Mouse (Mus musculus) activated CD4-positive, CD25-positive, alpha-beta regulatory T cell, adult 4 months (primary cell): ENCODE results near the gene Tmem100. TPM values are rescaled to one million over a fixed set of nuclear protein-coding genes. Genes with fewer than 3 reads are reported as not detected.

Source experiments
- ATAC-seq: one replicate; pipeline ENCODE4 v1.8.0; 2017
- polyA plus RNA-seq, 2 experiments: library from polyadenylated mRNA; unstranded; fragments of 100-300 nt; shearing (Covaris generic); gene quantifications; one replicate each; pipeline ENCODE4 v1.2.1; 2017

The Tmem100 gene
- polyA plus RNA-seq, 2 experiments from 2014 or later: not detected

GRCm38 (mm10) chr11:90066405-90067250 lies 36.5 kb downstream of the Tmem100 start:
- ATAC-seq: no peak

GRCm38 (mm10) chr11:90071747-90072146 lies 41.6 kb downstream of the Tmem100 start:
- no peak for ATAC-seq

- ATAC-seq: no peak
Observed at GRCm38 (mm10) chr11:90073201-90073600, 43.1 kb downstream of the Tmem100 start.

DNA sequence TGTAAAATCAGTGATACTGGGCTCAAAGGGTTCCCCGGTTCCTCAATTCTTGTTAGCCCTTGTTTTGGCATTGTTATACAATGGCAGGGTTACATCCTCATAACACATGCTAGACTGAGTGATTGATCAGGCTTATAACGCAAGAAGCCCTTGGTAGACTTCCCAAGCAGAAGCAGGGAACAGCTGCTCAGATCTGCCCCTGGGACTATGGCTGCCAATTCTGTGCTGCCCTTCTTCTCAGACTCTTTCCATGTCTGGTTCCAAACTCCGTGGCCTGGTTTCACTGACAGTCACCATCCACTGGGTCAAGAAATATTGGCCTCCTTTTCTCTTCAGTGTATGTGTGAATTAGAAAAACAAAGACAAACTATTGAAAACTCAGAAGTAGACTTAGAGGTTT lies 46.5 kb downstream of the Tmem100 start:
- ATAC-seq: no peak

DNA sequence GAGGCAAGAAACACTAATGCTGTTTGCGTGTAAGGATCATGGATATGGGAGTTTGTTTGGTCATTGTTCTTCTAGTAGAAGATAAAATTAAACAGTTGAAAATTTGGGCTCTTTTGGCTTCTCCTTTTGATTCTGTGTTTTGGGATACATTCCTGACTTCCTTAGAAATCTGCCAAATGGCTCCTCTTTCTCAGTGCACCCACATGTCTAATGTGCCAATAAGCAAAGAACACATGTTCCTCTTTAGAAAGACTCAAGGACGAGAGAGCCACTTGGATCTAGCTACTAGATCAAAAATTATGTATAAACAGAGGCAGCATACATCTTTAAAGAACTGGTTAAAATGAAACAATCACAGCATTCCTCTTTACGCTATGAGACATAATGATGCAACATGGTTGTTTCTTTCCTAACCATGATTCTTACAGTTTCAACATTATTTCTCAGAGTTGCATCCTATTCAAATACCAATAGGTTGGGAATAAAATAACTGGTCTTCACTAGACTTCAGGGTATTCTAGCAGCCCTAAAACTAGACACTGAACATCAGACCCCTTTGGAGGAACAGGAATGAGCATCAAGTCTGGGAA lies 50.6 kb downstream of the Tmem100 start:
- no peak for ATAC-seq

DNA sequence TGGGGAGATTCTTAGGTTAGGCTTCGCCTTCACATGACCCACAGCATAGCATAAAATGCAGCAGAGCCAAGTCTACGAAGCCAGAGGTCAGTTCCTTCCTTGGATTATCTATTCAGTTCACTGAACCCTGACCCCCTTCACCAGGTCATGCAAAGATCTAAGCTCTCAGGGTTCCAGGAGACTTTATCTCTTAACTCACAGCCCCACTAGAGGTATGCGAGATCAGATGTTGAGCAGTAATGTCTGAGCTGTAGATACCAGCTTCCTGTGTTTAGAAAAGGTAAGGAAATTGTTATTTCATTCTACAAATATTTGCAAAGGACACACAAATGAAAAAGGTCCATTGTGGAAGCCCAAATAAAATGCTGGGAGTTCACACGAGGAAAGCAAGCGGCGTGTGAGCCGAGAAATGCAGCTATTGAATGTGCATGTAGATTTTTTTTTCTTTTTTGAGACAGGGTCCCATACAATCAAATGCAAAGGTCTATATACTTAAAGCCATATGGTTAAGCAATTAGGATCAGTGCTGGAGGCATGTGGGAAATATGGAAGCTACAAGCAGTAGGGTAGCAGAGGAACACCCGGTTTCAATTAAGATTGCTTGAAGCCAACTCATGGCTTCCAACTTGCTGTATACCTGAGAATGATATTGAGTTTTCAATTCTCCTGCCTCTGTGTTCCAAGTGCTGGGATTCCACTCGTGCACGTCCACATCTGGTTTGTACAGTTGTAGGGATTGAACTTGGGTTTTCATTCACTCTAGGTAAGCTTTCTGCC lies 51.9 kb downstream of the Tmem100 start:
- no peak for ATAC-seq

- no peak for ATAC-seq
Observed at GRCm38 (mm10) chr11:90083042-90083441, 52.9 kb downstream of the Tmem100 start.

- no peak for ATAC-seq
Observed at GRCm38 (mm10) chr11:90084166-90084565, 54.0 kb downstream of the Tmem100 start.

Other genes starting within 250 kb of the Tmem100 start
- gene Pctp, start 27.5 kb upstream of the Tmem100 start, polyA plus RNA-seq: 1 to 10 TPM; 5.7 to 6.9 TPM
- 1 to 10 TPM; 5.0 to 5.4 TPM for gene Gm45716, start 157.3 kb downstream of the Tmem100 start, polyA plus RNA-seq
- gene Mmd, start 219.1 kb downstream of the Tmem100 start, polyA plus RNA-seq: 10 to 100 TPM; 20.3 to 23.2 TPM